Mouse (Mus musculus) cerebellum, adult 2 months (tissue): ENCODE data around the gene Csad.

Experiments used
- CTCF ChIP-seq: fragments of 200-500 bp; IDR thresholded peaks from 2 replicates; pipeline ENCODE4 v1.5.1; 2011; ENCODE audit warnings: low read depth, mild to moderate bottlenecking, control low read depth, low read length, moderate library complexity, borderline replicate concordance; ENCODE audit not compliant: insufficient read depth
- POLR2A ChIP-seq: fragments of 200-500 bp; IDR thresholded peaks from 2 replicates; pipeline ENCODE4 v1.6.1; 2011; ENCODE audit warnings: low read length, control low read depth, borderline replicate concordance; ENCODE audit not compliant: insufficient read depth

DNA sequence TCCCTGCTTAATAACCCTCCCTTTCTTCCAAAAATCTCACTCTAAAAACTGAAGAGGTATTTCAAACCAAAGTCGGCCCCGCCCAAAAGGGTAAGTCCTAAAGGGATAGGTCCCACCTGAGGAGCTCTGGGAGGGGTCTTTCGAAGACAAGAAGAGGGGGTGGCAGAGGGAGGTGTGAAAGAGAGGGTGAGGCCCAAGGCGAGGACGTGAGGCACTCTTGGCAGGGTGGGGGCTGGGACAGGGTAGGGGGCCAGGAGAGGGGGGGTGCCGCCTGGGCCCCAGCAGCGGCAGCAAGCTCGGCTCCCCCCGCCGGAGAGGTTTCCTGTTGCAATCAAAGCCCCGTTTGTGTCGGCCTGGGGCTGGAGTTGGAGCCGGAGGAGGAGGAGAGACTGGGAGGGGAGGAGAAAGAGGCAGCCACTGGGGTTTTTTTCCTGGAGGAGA, 44.7 kb upstream of the Csad start:
- no peak for TF ChIP-seq POLR2A
- TF ChIP-seq CTCF, result no peak
